Mouse (Mus musculus) heart, embryonic 11.5 days (tissue): ENCODE measurements around the gene Pex7. TPM values are rescaled to one million over a fixed set of nuclear protein-coding genes. Genes with fewer than 3 reads are reported as not detected.

ENCODE experiments used
- ATAC-seq: fragments of 200-750 bp; cut with Nextera tagmentation; replicated peaks from 2 replicates; pipeline ENCODE4 v1.8.0; 2017; ENCODE audit warnings: moderate library complexity; ENCODE audit not compliant: insufficient number of reproducible peaks, low FRiP score, low TSS enrichment
- H3K27ac ChIP-seq: fragments of 300-500 bp; sonication (generic); 2 replicates; pipeline ENCODE4 v1.5.1; 2014; ENCODE audit warnings: mild to moderate bottlenecking, low read depth, low read length
- H3K27me3 ChIP-seq: fragments of 300-500 bp; sonication (generic); 2 replicates; pipeline ENCODE4 v1.6.1; 2014; ENCODE audit warnings: mild to moderate bottlenecking, low read length, mixed read lengths; ENCODE audit not compliant: control insufficient read depth, insufficient read depth
- H3K36me3 ChIP-seq: fragments of 300-500 bp; sonication (generic); 2 replicates; pipeline ENCODE4 v1.6.1; 2014; ENCODE audit warnings: mild to moderate bottlenecking, low read length, moderate library complexity, mixed read lengths; ENCODE audit not compliant: control insufficient read depth, insufficient read depth
- H3K4me1 ChIP-seq: fragments of 300-500 bp; sonication (generic); 2 replicates; pipeline ENCODE4 v1.6.1; 2014; ENCODE audit warnings: low read length; ENCODE audit not compliant: control insufficient read depth, insufficient read depth
- H3K4me2 ChIP-seq: fragments of 300-500 bp; sonication (generic); 2 replicates; pipeline ENCODE4 v1.6.1; 2014; ENCODE audit warnings: mild to moderate bottlenecking, moderate library complexity
- H3K4me3 ChIP-seq: fragments of 300-500 bp; sonication (generic); 2 replicates; pipeline ENCODE4 v1.5.1; 2014; ENCODE audit warnings: low read depth, low read length
- H3K9ac ChIP-seq: fragments of 300-500 bp; sonication (generic); 2 replicates; pipeline ENCODE4 v1.6.1; 2014; ENCODE audit warnings: mild to moderate bottlenecking, low read depth, low read length, moderate library complexity
- H3K9me3 ChIP-seq: fragments of 300-500 bp; sonication (generic); replicated peaks from 2 replicates; pipeline ENCODE4 v1.6.1; 2016; ENCODE audit warnings: low read length; ENCODE audit not compliant: control insufficient read depth
- WGBS: fragments of 180-500 bp; shearing (Covaris S2); extraction: QIAGEN DNeasy Blood & Tissue Kit; methylation state at CpG from one replicate; pipeline ENCODE4 v1.1.7; 2014; ENCODE audit not compliant: insufficient replicate concordance; 5-methylcytosine and 5-hydroxymethylcytosine counted together
- polyA plus RNA-seq: library from polyadenylated mRNA; unstranded; fragments of >200 nt; fragmentation: Nextera tagmentation; extraction: Ambion mirVana; gene quantifications from 2 replicates; pipeline ENCODE4 v1.2.1, GENCODE M21; 2014

The Pex7 gene
- polyA plus RNA-seq: 36.5 and 38.4 TPM in 2 replicates

DNA sequence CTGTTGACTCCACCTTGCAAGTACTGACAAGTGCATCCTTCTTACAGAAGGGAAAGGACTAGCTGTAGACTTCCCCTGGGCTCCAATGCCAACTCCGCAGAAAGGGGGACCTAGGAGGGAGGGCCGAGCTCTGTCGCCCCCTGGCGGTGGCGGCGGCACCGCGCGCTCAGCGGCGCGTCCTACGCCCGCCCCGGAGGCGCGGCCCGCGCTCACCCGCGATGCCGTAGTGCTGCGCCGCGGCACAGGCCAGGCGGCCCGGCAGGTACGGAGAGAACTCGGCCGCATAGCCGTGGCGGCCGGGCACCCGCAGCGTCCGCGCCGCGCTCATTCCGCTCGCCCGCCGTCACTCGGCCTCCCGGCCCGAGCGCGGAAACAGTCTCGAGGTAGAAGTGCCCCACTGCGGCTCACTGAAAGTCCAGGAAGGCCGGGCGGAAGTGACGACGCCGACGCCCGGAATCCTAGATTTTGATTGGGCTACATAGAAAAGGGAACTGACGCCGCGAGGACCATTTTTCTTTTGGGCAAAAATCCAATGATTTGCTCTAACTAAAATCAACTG, at the start of gene Pex7:
Gene Pex7 (minus strand): TSS at position 444 of the 559 bp plus-strand sequence.
- WGBS: under 1% methylated on average over 60 of the region's 60 CpGs
- Histone ChIP-seq H3K4me2 (peak within 1 kb of the TSS; percentile 33), H3K27ac (peak within 1 kb of the TSS; percentile 87), H3K9me3 (no peaks in the 10 kb centered on the region), H3K27me3 (no peaks in the 10 kb centered on the region), H3K4me1 (no peaks in the 10 kb centered on the region), H3K4me3 (peak within 1 kb of the TSS; percentile 62), H3K36me3 (no peaks in the 10 kb centered on the region), H3K9ac (peak within 1 kb of the TSS; percentile 85)
- ATAC-seq: peak; percentile 95

DNA sequence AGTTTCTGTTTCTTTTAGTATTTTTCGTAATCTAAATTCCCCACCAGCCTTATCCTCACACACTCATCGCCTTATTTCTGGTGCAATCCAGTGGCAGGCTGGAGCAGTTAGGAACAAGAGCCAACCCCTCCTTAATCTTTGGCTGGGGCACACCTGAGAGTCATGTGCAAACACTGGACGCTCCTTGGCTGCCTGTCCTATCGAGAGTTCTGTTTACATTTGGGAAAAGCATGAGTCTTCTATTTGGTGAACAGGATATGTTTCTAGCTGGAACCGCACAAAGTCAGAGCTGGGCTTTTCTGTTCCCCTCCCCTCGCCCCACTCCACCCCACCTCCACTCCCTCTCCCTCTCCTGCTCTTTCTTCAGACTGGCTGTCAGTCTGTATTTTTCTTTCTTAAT, 49.3 kb upstream of the Pex7 start:
- H3K9me3 ChIP-seq: no peaks in the 10 kb centered on the region
- H3K36me3 ChIP-seq: no peaks in the 10 kb centered on the region
- H3K9ac ChIP-seq: no peak overlapping the region
- ATAC-seq: no peak
- H3K27ac ChIP-seq: no peak overlapping the region
- peaks cover 24% of the 10 kb centered on the region for H3K4me1 ChIP-seq
- WGBS: 39% methylated on average over 6 of the region's 6 CpGs
- no peak overlapping the region for H3K4me3 ChIP-seq
- no peak overlapping the region; the same call in 1 of the 2 replicates for H3K4me2 ChIP-seq
- no peaks in the 10 kb centered on the region for H3K27me3 ChIP-seq

DNA sequence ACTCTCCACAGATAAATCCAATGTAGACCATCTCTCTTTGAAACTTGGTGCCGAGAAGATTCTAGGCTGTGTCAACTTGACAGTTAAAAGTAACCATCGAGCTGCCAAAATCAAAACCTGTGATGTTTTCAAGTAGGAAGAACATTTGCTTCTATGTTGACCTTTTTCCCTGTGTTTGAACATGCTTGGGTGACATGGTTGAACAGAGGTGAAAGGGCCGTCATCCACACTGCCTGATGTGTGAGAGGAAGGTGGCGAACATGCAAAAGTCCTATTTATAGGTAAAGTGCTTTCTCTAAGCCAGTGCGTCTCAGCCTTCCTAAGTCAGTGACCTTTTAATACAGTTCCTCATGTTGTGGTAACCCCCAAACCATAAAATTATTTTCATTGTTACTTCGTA, 48.3 kb upstream of the Pex7 start:
- H3K36me3 ChIP-seq: no peaks in the 10 kb centered on the region
- no peak overlapping the region for H3K27ac ChIP-seq
- H3K9me3 ChIP-seq: no peaks in the 10 kb centered on the region
- H3K27me3 ChIP-seq: no peaks in the 10 kb centered on the region
- H3K4me1 ChIP-seq: peaks cover 24% of the 10 kb centered on the region
- H3K4me2 ChIP-seq: no peak overlapping the region
- WGBS: 75% methylated on average over 6 of the region's 6 CpGs
- H3K9ac ChIP-seq: no peak overlapping the region
- H3K4me3 ChIP-seq: no peak overlapping the region
- ATAC-seq: no peak

DNA sequence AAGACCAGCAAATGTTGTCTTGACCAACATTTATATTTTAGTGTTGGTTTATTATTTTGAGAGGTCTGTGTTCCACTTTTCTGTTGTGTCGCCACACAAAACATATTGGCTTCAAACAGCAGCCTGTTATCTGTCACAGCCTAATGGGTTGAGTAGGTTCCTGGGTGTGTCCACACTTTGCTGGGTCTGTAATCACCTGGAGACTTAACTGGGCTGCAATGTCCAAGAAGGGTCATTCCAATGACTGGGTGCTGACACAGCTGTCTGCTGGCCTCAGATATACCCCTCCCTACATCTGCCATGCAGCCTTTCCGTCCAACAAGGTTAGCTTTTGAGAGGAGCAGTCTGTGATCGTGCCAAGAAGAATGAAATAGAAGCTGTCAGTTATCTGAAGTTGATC, 47.1 kb upstream of the Pex7 start:
- WGBS: 57% methylated on average over 3 of the region's 3 CpGs
- ATAC-seq: peak; percentile 73

DNA sequence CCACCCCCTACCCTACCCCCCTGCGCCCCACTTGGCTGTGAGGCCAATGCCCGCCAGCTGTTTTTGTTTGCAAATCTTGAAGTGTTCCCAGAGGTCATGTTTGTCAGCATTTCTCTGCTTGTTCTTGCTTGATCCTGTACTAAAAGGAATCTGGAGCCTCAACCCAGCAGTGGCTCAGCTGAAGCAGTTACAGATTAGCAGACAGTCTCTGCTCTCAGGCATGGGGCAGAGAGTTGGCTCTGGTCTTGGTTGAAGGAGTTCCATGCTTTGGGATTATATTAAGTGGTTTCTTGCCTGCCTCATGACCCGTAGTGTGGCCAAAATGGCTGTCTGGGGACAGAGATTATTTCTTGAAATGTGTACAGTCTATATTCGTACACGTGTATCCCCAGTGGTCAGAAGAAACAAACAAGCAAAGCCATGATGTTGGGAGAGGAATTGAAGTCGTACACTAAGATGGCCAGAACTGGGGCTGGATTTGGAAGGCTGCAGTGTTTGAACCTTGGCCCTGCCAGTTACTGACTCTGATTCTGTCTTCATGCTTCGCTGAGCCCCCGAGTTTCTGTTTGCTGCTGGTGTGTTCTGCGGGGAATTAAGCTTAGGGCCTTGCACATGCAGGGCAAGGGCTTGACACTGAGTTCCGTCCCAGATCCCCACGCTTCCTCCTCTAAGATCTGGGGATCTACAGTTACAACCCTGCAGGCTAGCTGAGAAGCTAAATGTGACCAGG, 45.7 kb upstream of the Pex7 start:
- WGBS: 88% methylated on average over 11 of the region's 11 CpGs
- no peak for ATAC-seq
- H3K27ac ChIP-seq: no peak overlapping the region
- no peaks in the 10 kb centered on the region for H3K9me3 ChIP-seq
- no peak overlapping the region for H3K9ac ChIP-seq
- no peak overlapping the region for H3K4me2 ChIP-seq
- H3K36me3 ChIP-seq: no peaks in the 10 kb centered on the region
- H3K4me3 ChIP-seq: no peak overlapping the region
- H3K27me3 ChIP-seq: no peaks in the 10 kb centered on the region
- H3K4me1 ChIP-seq: peaks cover 24% of the 10 kb centered on the region

More for the DNA sequence above, 47.1 kb upstream of the Pex7 start:
- Histone ChIP-seq H3K27me3 (no peaks in the 10 kb centered on the region), H3K27ac (0 out of 2 replicates have a peak overlapping the region, but pooled peaks have one; percentile 1), H3K4me1 (peaks cover 24% of the 10 kb centered on the region), H3K9ac (no peak overlapping the region), H3K4me2 (no peak overlapping the region), H3K9me3 (no peaks in the 10 kb centered on the region), H3K4me3 (no peak overlapping the region), H3K36me3 (no peaks in the 10 kb centered on the region)

DNA sequence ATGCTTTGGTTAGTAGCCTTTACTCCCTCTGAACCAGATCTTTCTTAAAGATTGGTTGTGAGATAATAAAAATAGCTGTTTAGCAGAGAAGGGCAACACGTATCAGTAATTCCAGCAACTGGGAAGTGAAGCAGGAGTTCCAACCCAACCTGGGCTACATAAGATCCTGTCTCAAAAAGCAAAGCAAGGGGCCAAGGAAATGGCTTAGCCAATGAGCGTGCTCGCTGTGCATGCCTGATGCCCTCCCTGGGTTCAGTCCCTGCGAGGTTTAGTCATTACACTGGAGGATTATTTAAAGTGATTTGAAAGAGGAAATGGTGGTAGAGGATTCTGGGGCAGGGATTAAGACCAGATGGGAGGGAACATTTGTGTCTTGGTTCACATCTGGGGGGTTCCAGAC, 41.6 kb upstream of the Pex7 start:
- H3K27me3 ChIP-seq: no peaks in the 10 kb centered on the region
- no peak overlapping the region for H3K4me2 ChIP-seq
- no peak overlapping the region for H3K4me3 ChIP-seq
- no peaks in the 10 kb centered on the region for H3K9me3 ChIP-seq
- WGBS: 88% methylated on average over 4 of the region's 4 CpGs
- no peak overlapping the region for H3K27ac ChIP-seq
- no peaks in the 10 kb centered on the region; the same call in 1 of the 2 replicates for H3K4me1 ChIP-seq
- no peak overlapping the region for H3K9ac ChIP-seq
- ATAC-seq: no peak
- H3K36me3 ChIP-seq: no peaks in the 10 kb centered on the region

DNA sequence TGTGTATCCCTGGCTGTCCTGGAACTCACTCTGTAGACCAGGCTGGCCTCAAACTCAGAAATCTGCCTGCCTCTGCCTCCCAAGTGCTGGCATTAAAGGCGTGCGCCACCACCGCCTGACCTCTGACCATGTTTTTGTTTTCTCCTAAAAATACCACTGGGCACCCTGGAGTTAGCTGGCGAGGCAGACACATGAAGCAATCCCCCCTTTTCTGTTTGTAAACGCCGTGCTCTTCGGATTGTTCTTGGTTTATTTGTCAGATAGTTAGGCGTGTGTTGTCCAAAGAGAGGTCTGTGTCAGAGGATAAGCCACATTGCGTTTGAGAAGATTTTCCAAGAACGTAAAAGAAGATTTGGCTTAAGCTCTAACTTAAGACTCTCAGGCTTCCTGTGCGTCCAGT, 40.9 kb upstream of the Pex7 start:
- H3K27ac ChIP-seq: no peak overlapping the region
- no peaks in the 10 kb centered on the region for H3K27me3 ChIP-seq
- H3K4me1 ChIP-seq: no peaks in the 10 kb centered on the region; the same call in 1 of the 2 replicates
- 92% methylated on average over 11 of the region's 11 CpGs for WGBS
- H3K9me3 ChIP-seq: no peaks in the 10 kb centered on the region
- no peak overlapping the region for H3K4me3 ChIP-seq
- no peaks in the 10 kb centered on the region for H3K36me3 ChIP-seq
- H3K4me2 ChIP-seq: no peak overlapping the region
- no peak for ATAC-seq
- H3K9ac ChIP-seq: no peak overlapping the region

DNA sequence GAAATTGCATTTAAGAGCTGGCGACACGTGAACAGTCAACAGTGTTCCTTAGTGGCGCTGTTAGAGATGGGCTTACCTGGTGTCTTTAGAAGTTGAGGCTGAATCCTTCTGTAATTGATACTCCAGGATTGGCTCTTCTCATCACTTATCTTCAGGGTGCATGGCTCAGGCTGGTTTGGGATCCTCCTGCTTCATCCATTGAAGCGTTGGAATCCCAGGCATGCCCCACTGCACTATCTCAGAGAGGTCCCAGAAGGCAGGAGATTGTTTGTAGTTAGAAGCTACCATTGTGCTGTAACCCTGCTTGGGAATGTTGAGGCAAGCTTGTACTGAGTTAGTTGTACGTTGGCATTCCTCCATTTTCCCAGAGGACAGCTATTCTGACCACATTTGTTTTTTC, 40.4 kb upstream of the Pex7 start:
- no peak for ATAC-seq
- H3K9ac ChIP-seq: no peak overlapping the region

DNA sequence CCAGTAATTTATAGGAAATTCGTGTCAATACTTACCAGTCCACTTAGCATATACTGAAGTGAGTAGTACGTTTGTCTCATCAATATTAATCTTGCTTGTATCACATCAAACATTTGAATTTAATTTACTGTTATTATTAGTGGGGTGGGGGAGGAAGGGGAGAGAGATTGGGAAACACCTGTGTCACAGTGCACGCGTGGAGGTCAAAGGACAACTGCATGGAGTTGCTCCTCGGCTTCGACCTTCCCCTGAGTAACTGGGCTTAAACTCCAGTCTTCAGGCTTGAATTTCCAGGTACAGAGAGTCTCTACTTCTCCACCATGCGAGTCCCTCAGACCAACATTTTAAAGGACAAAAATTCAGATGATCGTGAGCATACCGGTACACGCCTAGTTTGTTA, 40.0 kb upstream of the Pex7 start:
- ATAC-seq: no peak
- Histone ChIP-seq H3K4me3 (no peak overlapping the region), H3K4me2 (no peak overlapping the region), H3K4me1 (no peaks in the 10 kb centered on the region), H3K9me3 (no peaks in the 10 kb centered on the region), H3K9ac (no peak overlapping the region), H3K36me3 (no peaks in the 10 kb centered on the region), H3K27me3 (no peaks in the 10 kb centered on the region), H3K27ac (no peak overlapping the region)
- WGBS: 89% methylated on average over 10 of the region's 10 CpGs

More for the DNA sequence above, 40.4 kb upstream of the Pex7 start:
- H3K27ac ChIP-seq: no peak overlapping the region
- no peaks in the 10 kb centered on the region for H3K27me3 ChIP-seq
- H3K4me2 ChIP-seq: no peak overlapping the region
- H3K36me3 ChIP-seq: no peaks in the 10 kb centered on the region
- WGBS: 83% methylated on average over 5 of the region's 5 CpGs
- no peaks in the 10 kb centered on the region for H3K9me3 ChIP-seq
- H3K4me1 ChIP-seq: no peaks in the 10 kb centered on the region; the same call in 1 of the 2 replicates
- H3K4me3 ChIP-seq: no peak overlapping the region
